Mouse (Mus musculus): ENCODE results near the gene Ttc25. TPM values are rescaled to one million over a fixed set of nuclear protein-coding genes. Genes with fewer than 3 reads are reported as not detected.
A peak's percentile ranks its signal among the peaks of the same experiment; 100 is the strongest.

The Ttc25 gene
- polyA plus RNA-seq, 1 experiment from 2014 or later: 0.17 TPM

DNA sequence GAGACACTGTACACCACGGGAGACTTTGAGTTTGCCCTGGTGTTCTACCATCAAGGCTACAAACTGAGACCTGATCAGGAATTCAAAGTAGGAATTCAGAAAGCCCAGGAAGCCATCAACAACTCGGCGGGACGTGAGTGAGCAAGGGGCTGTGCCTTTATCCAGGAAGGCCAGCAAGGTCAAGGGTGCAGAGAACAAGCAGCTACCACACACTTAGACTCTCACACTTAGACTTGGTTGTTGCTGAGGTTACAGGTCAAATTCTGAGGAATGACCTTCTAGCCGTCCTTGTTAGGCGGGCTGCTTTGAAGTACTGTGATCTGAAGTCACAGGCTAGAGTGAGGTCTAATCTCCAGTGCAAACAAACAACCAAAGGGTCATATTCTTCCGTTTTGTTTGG is 14.1 kb downstream of the Ttc25 start:
- no peak for ATAC-seq (ENCODE audit: low FRiP score, low TSS enrichment)
- Histone ChIP-seq H3K9ac (ENCODE audit: low read length) (no peak overlapping the region), H3K4me2 (replicated peaks; ENCODE audit: low read depth) (no peak overlapping the region), H3K4me3 (ENCODE audit: low read depth, low read length) (no peak overlapping the region), H3K27me3 (ENCODE audit: control insufficient read depth, insufficient read depth, low read length) (no peaks in the 10 kb centered on the region), H3K9me3 (ENCODE audit: control insufficient read depth, low read length) (no peaks in the 10 kb centered on the region), H3K27ac (replicated peaks) (no peak overlapping the region), H3K4me1 (replicated peaks; ENCODE audit: control insufficient read depth, insufficient read depth) (no peaks in the 10 kb centered on the region), H3K36me3 (ENCODE audit: control insufficient read depth, insufficient read depth, low read length) (no peaks in the 10 kb centered on the region)
- DNase-seq (ENCODE audit: low spot score): no peak
- TF ChIP-seq EP300 (optimal IDR thresholded peaks at IDR 0.05) (no peak), CTCF (IDR thresholded peaks at IDR 0.05; ENCODE audit: low read depth) (no peak)
- WGBS: 47% methylated on average over 7 of the region's 7 CpGs

DNA sequence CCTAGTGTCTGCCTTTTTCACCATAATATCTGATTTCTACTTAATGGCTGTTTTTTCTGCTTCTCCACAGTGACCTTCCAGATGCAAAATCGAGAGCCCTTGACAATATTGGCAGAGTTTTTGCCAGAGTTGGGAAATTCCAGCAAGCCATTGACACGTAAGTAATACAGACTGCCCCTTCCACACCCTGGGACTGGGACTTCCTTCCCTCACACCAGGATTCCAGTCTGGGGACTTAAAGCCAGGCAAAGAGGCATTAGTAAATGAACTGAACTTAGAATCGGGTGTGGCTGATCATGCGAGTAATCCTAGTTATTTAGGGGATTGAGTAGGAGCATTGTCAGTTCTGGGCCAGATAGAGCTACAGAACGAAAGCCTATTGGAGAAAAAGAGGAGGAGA is 16.3 kb downstream of the Ttc25 start:
- H3K4me3 ChIP-seq (ENCODE audit: low read depth, low read length): no peak overlapping the region
- WGBS: 41% methylated on average over 5 of the region's 5 CpGs
- no peaks in the 10 kb centered on the region for H3K4me1 ChIP-seq (replicated peaks; ENCODE audit: control insufficient read depth, insufficient read depth)
- no peaks in the 10 kb centered on the region for H3K9me3 ChIP-seq (ENCODE audit: control insufficient read depth, low read length)
- ATAC-seq (ENCODE audit: low FRiP score, low TSS enrichment) (no peak), DNase-seq (ENCODE audit: low spot score) (no peak)
- H3K27me3 ChIP-seq (ENCODE audit: control insufficient read depth, insufficient read depth, low read length): no peaks in the 10 kb centered on the region
- H3K9ac ChIP-seq (ENCODE audit: low read length): no peak overlapping the region
- no peak overlapping the region for H3K27ac ChIP-seq (replicated peaks)
- TF ChIP-seq CTCF (IDR thresholded peaks at IDR 0.05; ENCODE audit: low read depth) (no peak), EP300 (optimal IDR thresholded peaks at IDR 0.05) (no peak)
- no peaks in the 10 kb centered on the region for H3K36me3 ChIP-seq (ENCODE audit: control insufficient read depth, insufficient read depth, low read length)
- H3K4me2 ChIP-seq (replicated peaks; ENCODE audit: low read depth): no peak overlapping the region

DNA sequence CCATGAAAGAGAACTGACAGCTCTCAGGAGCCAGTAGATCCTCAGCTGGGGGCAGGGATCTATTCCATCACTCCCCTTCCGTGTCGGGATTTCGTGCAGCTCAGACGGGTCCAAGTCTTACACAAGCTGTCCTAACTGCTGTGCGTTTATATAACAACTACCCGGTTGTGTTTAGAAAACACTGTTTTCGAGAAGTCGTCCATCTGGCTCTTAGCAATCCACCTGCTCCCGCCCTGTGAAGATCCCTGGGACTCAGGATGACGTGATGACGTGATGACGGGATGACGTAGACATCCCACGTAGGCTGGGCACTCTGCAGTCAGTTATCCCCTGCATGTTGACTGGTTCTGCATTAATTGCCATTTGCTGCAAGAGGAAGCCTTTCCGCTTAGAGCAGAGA is 18.9 kb downstream of the Ttc25 start:
- no peak for DNase-seq (ENCODE audit: low spot score)
- no peak overlapping the region for H3K9ac ChIP-seq (ENCODE audit: low read length)
- no peak for ATAC-seq (ENCODE audit: low FRiP score, low TSS enrichment)
- no peaks in the 10 kb centered on the region for H3K9me3 ChIP-seq (ENCODE audit: control insufficient read depth, low read length)
- H3K4me3 ChIP-seq (ENCODE audit: low read depth, low read length): no peak overlapping the region
- TF ChIP-seq CTCF (IDR thresholded peaks at IDR 0.05; ENCODE audit: low read depth) (no peak), EP300 (optimal IDR thresholded peaks at IDR 0.05) (no peak)
- no peaks in the 10 kb centered on the region for H3K27me3 ChIP-seq (ENCODE audit: control insufficient read depth, insufficient read depth, low read length)
- H3K27ac ChIP-seq (replicated peaks): no peak overlapping the region
- H3K4me1 ChIP-seq (replicated peaks; ENCODE audit: control insufficient read depth, insufficient read depth): no peaks in the 10 kb centered on the region
- no peak overlapping the region for H3K4me2 ChIP-seq (replicated peaks; ENCODE audit: low read depth)
- H3K36me3 ChIP-seq (ENCODE audit: control insufficient read depth, insufficient read depth, low read length): no peaks in the 10 kb centered on the region
- WGBS: 54% methylated on average over 15 of the region's 15 CpGs

DNA sequence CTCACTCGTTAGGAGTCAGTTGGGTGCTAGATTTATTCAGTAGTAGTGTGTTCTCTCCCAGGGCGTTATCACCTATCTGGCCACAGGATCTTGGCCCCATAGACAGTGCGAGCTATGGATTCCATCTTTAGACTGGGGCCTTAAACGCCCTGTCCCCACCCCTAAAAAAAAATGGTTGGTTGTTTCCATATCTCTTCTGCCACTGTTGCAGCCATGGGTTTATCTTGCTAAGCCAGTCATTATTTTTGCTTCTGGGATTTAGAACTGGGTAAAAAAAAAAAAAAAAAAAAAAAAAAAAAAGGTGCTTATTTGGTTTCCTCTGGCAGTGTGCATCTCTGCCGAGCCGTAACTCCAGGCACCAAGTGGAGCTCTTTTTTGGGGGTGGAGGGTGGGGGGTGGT is 19.3 kb downstream of the Ttc25 start:
- H3K4me3 ChIP-seq (ENCODE audit: low read depth, low read length): no peak overlapping the region
- no peak overlapping the region for H3K27ac ChIP-seq (replicated peaks)
- H3K4me2 ChIP-seq (replicated peaks; ENCODE audit: low read depth): no peak overlapping the region
- H3K9ac ChIP-seq (ENCODE audit: low read length): no peak overlapping the region
- ATAC-seq (ENCODE audit: low FRiP score, low TSS enrichment) (no peak), DNase-seq (ENCODE audit: low spot score) (no peak)
- no peaks in the 10 kb centered on the region for H3K36me3 ChIP-seq (ENCODE audit: control insufficient read depth, insufficient read depth, low read length)
- no peaks in the 10 kb centered on the region for H3K27me3 ChIP-seq (ENCODE audit: control insufficient read depth, insufficient read depth, low read length)
- no peaks in the 10 kb centered on the region for H3K4me1 ChIP-seq (replicated peaks; ENCODE audit: control insufficient read depth, insufficient read depth)
- no peak for TF ChIP-seq CTCF (IDR thresholded peaks at IDR 0.05; ENCODE audit: low read depth)
- no peak for TF ChIP-seq EP300 (optimal IDR thresholded peaks at IDR 0.05)
- 81% methylated on average over 6 of the region's 6 CpGs for WGBS
- H3K9me3 ChIP-seq (ENCODE audit: control insufficient read depth, low read length): no peaks in the 10 kb centered on the region

DNA sequence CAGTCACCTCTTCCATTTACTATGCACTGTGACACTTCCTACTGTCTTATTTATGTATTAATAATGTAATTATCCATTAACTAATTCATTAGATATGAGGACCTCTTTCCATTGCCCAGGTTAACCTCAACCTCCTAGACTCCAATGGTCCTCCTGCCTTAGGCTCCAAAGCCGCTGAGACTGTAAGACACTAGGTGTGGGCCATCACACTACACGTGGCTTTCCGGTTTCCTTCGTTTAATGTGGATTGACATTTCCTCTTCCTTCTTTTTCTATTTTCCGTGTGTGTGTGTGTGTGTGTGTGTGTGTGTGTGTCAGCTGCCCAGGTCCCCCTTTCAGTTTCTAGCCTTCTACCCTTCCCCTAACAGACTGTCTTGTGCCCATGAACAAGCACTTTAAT is 21.8 kb downstream of the Ttc25 start:
- TF ChIP-seq EP300 (optimal IDR thresholded peaks at IDR 0.05): no peak
- no peak for TF ChIP-seq CTCF (IDR thresholded peaks at IDR 0.05; ENCODE audit: low read depth)
- Histone ChIP-seq H3K9me3 (ENCODE audit: control insufficient read depth, low read length) (no peaks in the 10 kb centered on the region), H3K4me1 (replicated peaks; ENCODE audit: control insufficient read depth, insufficient read depth) (no peaks in the 10 kb centered on the region), H3K4me2 (replicated peaks; ENCODE audit: low read depth) (no peak overlapping the region), H3K4me3 (ENCODE audit: low read depth, low read length) (no peak overlapping the region), H3K36me3 (ENCODE audit: control insufficient read depth, insufficient read depth, low read length) (no peaks in the 10 kb centered on the region), H3K27me3 (ENCODE audit: control insufficient read depth, insufficient read depth, low read length) (no peaks in the 10 kb centered on the region), H3K9ac (ENCODE audit: low read length) (no peak overlapping the region), H3K27ac (replicated peaks) (no peak overlapping the region)
- DNase-seq (ENCODE audit: low spot score) (no peak), ATAC-seq (ENCODE audit: low FRiP score, low TSS enrichment) (no peak)
- WGBS: 67% methylated on average over 5 of the region's 5 CpGs

DNA sequence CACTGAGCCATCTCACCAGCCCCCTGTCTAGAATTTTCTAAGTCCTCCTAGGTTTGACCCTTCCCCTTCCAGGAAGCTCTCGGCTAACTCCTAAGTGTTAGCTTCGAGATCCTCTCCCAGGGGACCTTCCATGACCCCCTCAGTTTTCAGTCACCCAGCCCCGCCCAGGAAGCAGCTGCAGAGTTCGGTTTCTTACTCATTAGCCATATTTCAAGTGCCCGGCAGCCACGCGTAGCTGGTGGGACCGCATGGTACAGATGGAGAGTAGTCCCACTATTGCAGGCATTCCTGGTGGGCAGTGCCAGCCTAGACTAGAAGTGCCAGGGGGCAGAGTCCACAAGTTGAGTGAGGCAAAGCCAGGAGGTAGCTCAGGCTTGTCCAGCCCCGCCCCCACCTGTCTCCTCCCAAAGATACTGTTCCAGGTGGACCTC is 22.4 kb downstream of the Ttc25 start:
- WGBS: 43% methylated on average over 9 of the region's 9 CpGs
- H3K27me3 ChIP-seq (ENCODE audit: control insufficient read depth, insufficient read depth, low read length): no peaks in the 10 kb centered on the region
- H3K36me3 ChIP-seq (ENCODE audit: control insufficient read depth, insufficient read depth, low read length): no peaks in the 10 kb centered on the region
- ATAC-seq (ENCODE audit: low FRiP score, low TSS enrichment) (0 out of 2 replicates have a peak, but pooled peaks have one; percentile 25), DNase-seq (ENCODE audit: low spot score) (no peak)
- no peak overlapping the region for H3K9ac ChIP-seq (ENCODE audit: low read length)
- TF ChIP-seq EP300 (optimal IDR thresholded peaks at IDR 0.05): no peak
- no peak for TF ChIP-seq CTCF (IDR thresholded peaks at IDR 0.05; ENCODE audit: low read depth)
- no peaks in the 10 kb centered on the region for H3K4me1 ChIP-seq (replicated peaks; ENCODE audit: control insufficient read depth, insufficient read depth)
- H3K9me3 ChIP-seq (ENCODE audit: control insufficient read depth, low read length): no peaks in the 10 kb centered on the region
- no peak overlapping the region for H3K4me3 ChIP-seq (ENCODE audit: low read depth, low read length)
- no peak overlapping the region for H3K27ac ChIP-seq (replicated peaks)
- no peak overlapping the region for H3K4me2 ChIP-seq (replicated peaks; ENCODE audit: low read depth)

All from stomach, postnatal 0 days (tissue).